Mouse (Mus musculus): ENCODE results near the gene Tunar.
A peak's percentile ranks its signal among the peaks of the same experiment; 100 is the strongest.

Gene Tunar

GRCm38 (mm10) chr12:105406008-105406407 is 72.3 kb downstream of the Tunar start:
- DNase-seq: no peak

GRCm38 (mm10) chr12:105413909-105414308 is 80.2 kb downstream of the Tunar start:
- no peak for DNase-seq

GRCm38 (mm10) chr12:105420476-105420875 is 86.8 kb downstream of the Tunar start:
- peak in 1 of 2 experiments; percentile 37 for DNase-seq

- no peak for DNase-seq
Measured at GRCm38 (mm10) chr12:105426541-105426940, 92.9 kb downstream of the Tunar start.

GRCm38 (mm10) chr12:105427039-105427757 is 93.5 kb downstream of the Tunar start:
- DNase-seq: peak; percentile 81 to 89

GRCm38 (mm10) chr12:105431872-105432271 is 98.2 kb downstream of the Tunar start:
- no peak for DNase-seq

GRCm38 (mm10) chr12:105432807-105433206 is 99.1 kb downstream of the Tunar start:
- no peak for DNase-seq
